Mouse (Mus musculus) limb, embryonic 14.5 days (tissue): ENCODE measurements around the gene Fgfr2. TPM values are rescaled to one million over a fixed set of nuclear protein-coding genes. Genes with fewer than 3 reads are reported as not detected.
A peak's percentile ranks its signal among the peaks of the same experiment; 100 is the strongest.

Experiments
- ATAC-seq: fragments of 200-750 bp; cut with Nextera tagmentation; 2 replicates; pipeline ENCODE4 v1.8.0; 2017; ENCODE audit warnings: low read depth, moderate number of reproducible peaks, moderate TSS enrichment; ENCODE audit not compliant: low FRiP score
- DNase-seq: peaks from one replicate; pipeline ENCODE4 v3.0.0-alpha.2; 2015; ENCODE audit warnings: low spot score
- H3K27ac ChIP-seq: fragments of 300-500 bp; sonication (generic); replicated peaks from 2 replicates; pipeline ENCODE4 v1.5.1; 2014; ENCODE audit warnings: low read depth, mild to moderate bottlenecking, low read length, moderate library complexity, mixed read lengths
- H3K27me3 ChIP-seq: fragments of 300-500 bp; sonication (generic); 2 replicates; pipeline ENCODE4 v1.6.1; 2014; ENCODE audit warnings: low read length, mixed read lengths; ENCODE audit not compliant: control insufficient read depth, insufficient read depth
- H3K36me3 ChIP-seq: fragments of 300-500 bp; sonication (generic); 2 replicates; pipeline ENCODE4 v1.6.1; 2014; ENCODE audit warnings: mild to moderate bottlenecking, low read length, moderate library complexity, mixed read lengths; ENCODE audit not compliant: control insufficient read depth, insufficient read depth
- H3K4me1 ChIP-seq: fragments of 300-500 bp; sonication (generic); 2 replicates; pipeline ENCODE4 v1.6.1; 2014; ENCODE audit warnings: antibody characterized with exemption, low read length, mixed read lengths; ENCODE audit not compliant: control insufficient read depth, insufficient read depth
- H3K4me2 ChIP-seq: fragments of 300-500 bp; sonication (generic); replicated peaks from 2 replicates; pipeline ENCODE4 v1.6.1; 2014; ENCODE audit warnings: low read depth, mild to moderate bottlenecking, low read length, moderate library complexity; ENCODE audit not compliant: severe bottlenecking
- H3K4me3 ChIP-seq: fragments of 300-500 bp; sonication (generic); replicated peaks from 2 replicates; pipeline ENCODE4 v1.5.1; 2014; ENCODE audit warnings: low read length
- H3K9ac ChIP-seq: fragments of 300-500 bp; sonication (generic); 2 replicates; pipeline ENCODE4 v1.6.1; 2014; ENCODE audit warnings: mild to moderate bottlenecking, low read depth, low read length, moderate library complexity; ENCODE audit not compliant: severe bottlenecking
- H3K9me3 ChIP-seq: fragments of 300-500 bp; sonication (generic); 2 replicates; pipeline ENCODE4 v1.6.1; 2016; ENCODE audit warnings: low read length; ENCODE audit not compliant: control insufficient read depth
- POLR2A ChIP-seq: fragments of 200-500 bp; IDR thresholded peaks from 2 replicates; pipeline ENCODE4 v1.8.0; 2012; ENCODE audit warnings: inconsistent platforms, mild to moderate bottlenecking, moderate library complexity, borderline replicate concordance; ENCODE audit not compliant: insufficient read depth, insufficient read length; ENCODE audit errors: extremely low read depth
- WGBS: fragments of 180-500 bp; shearing (Covaris S2); extraction: QIAGEN DNeasy Blood & Tissue Kit; methylation state at CpG from one replicate; pipeline ENCODE4 v1.1.7; 2014; 5-methylcytosine and 5-hydroxymethylcytosine counted together
- polyA plus RNA-seq, 2 experiments: library from polyadenylated mRNA; depleted of rRNA in 1 of 2; stranded (reverse) in 1 of 2; unstranded in 1 of 2; fragments of >200 nt; fragmentation: Nextera tagmentation in 1 of 2; extraction: Ambion mirVana in 1 of 2; gene quantifications; 2 replicates each; pipeline versions ENCODE4 v1.2.1 to v1.2.3; 2012 to 2014

Fgfr2 gene
- polyA plus RNA-seq, 2 experiments = 131 to 133 TPM

GRCm38 (mm10) chr7:130546791-130547484 is 2576.2 kb downstream of the Fgfr2 start:
- peak overlapping the region; percentile 99 for H3K27ac ChIP-seq
- H3K4me3 ChIP-seq = peak overlapping the region; percentile 88
- WGBS = 2% methylated on average over 73 of the region's 84 CpGs
- peaks cover 8% of the 10 kb centered on the region; the same call in 1 of the 2 replicates for H3K4me1 ChIP-seq
- peak overlapping the region; percentile 66 for H3K4me2 ChIP-seq
- TF ChIP-seq POLR2A = peak; percentile 46; the same call in 1 of the 2 replicates
- H3K36me3 ChIP-seq = peaks cover 27% of the 10 kb centered on the region
- no peaks in the 10 kb centered on the region for H3K27me3 ChIP-seq
- DNase-seq (peak; percentile 89), ATAC-seq (peak; percentile 93)
- peak overlapping the region; percentile 97 for H3K9ac ChIP-seq
- no peaks in the 10 kb centered on the region; the same call in 1 of the 2 replicates for H3K9me3 ChIP-seq

GRCm38 (mm10) chr7:130546421-130546790 is 2576.7 kb downstream of the Fgfr2 start:
- H3K4me2 ChIP-seq = peak overlapping the region; percentile 66
- no peak for DNase-seq
- H3K27me3 ChIP-seq = no peaks in the 10 kb centered on the region
- H3K27ac ChIP-seq = peak overlapping the region; percentile 99
- peak overlapping the region; percentile 88 for H3K4me3 ChIP-seq
- no peak for TF ChIP-seq POLR2A
- WGBS = 8% methylated on average over 7 of the region's 7 CpGs
- H3K4me1 ChIP-seq = peaks cover 8% of the 10 kb centered on the region; the same call in 1 of the 2 replicates
- H3K9ac ChIP-seq = peak overlapping the region; percentile 97
- peaks cover 32% of the 10 kb centered on the region for H3K36me3 ChIP-seq
- no peaks in the 10 kb centered on the region; the same call in 1 of the 2 replicates for H3K9me3 ChIP-seq
- no peak for ATAC-seq

GRCm38 (mm10) chr7:130545893-130546292 is 2577.3 kb downstream of the Fgfr2 start:
- 58% methylated on average over 3 of the region's 3 CpGs for WGBS
- Histone ChIP-seq H3K27ac (peak overlapping the region; percentile 99; the same call in 1 of the 2 replicates), H3K9ac (peak overlapping the region; percentile 97), H3K4me3 (peak overlapping the region; percentile 88), H3K4me2 (peak overlapping the region; percentile 66), H3K9me3 (no peaks in the 10 kb centered on the region; the same call in 1 of the 2 replicates), H3K36me3 (peaks cover 36% of the 10 kb centered on the region), H3K4me1 (peaks cover 8% of the 10 kb centered on the region; the same call in 1 of the 2 replicates), H3K27me3 (no peaks in the 10 kb centered on the region)
- no peak for TF ChIP-seq POLR2A
- ATAC-seq (no peak), DNase-seq (no peak)

- Histone ChIP-seq H3K4me3 (no peak overlapping the region; the same call in 1 of the 2 replicates), H3K4me1 (peaks cover 8% of the 10 kb centered on the region; the same call in 1 of the 2 replicates), H3K27me3 (no peaks in the 10 kb centered on the region), H3K9ac (no peak overlapping the region), H3K9me3 (no peaks in the 10 kb centered on the region; the same call in 1 of the 2 replicates), H3K4me2 (peak overlapping the region; percentile 66; the same call in 1 of the 2 replicates), H3K36me3 (peaks cover 39% of the 10 kb centered on the region), H3K27ac (no peak overlapping the region)
- DNase-seq (no peak), ATAC-seq (no peak)
- TF ChIP-seq POLR2A = no peak
- 86% methylated on average over 5 of the region's 5 CpGs for WGBS
These were observed 2577.7 kb downstream of the Fgfr2 start for GRCm38 (mm10) chr7:130545401-130545800.

GRCm38 (mm10) chr7:130543181-130543580 is 2580.0 kb downstream of the Fgfr2 start:
- no peak overlapping the region for H3K4me2 ChIP-seq
- H3K9ac ChIP-seq = no peak overlapping the region
- H3K4me1 ChIP-seq = peaks cover 8% of the 10 kb centered on the region; the same call in 1 of the 2 replicates
- TF ChIP-seq POLR2A = no peak
- no peaks in the 10 kb centered on the region for H3K27me3 ChIP-seq
- peaks cover 61% of the 10 kb centered on the region for H3K36me3 ChIP-seq
- ATAC-seq = no peak
- H3K4me3 ChIP-seq = no peak overlapping the region
- no peak overlapping the region for H3K27ac ChIP-seq
- no peaks in the 10 kb centered on the region for H3K9me3 ChIP-seq
- 96% methylated on average over 4 of the region's 4 CpGs for WGBS
- DNase-seq = no peak
